Mouse (Mus musculus): ENCODE data around the gene Map2k6.

- TF ChIP-seq FLI1 (IDR thresholded peaks at IDR 0.05; ENCODE audit: low read length) (no peak), GATA1 (IDR thresholded peaks at IDR 0.05; ENCODE audit: borderline replicate concordance, low read length) (no peak)
Observed at GRCm38 (mm10) chr11:110435839-110436556, 37.1 kb downstream of the Map2k6 start.

Measured in megakaryocyte, embryonic 14.5 days (primary cell).